Mouse (Mus musculus) kidney, postnatal 36 days (tissue): ENCODE results near the gene Btg4.

Source experiments
- DNase-seq, 2 experiments: peaks; one replicate each; pipeline ENCODE4 v3.0.0; 2021 to 2022; ENCODE audit warnings: mixed read lengths in 2 of 2

Btg4 gene

DNA sequence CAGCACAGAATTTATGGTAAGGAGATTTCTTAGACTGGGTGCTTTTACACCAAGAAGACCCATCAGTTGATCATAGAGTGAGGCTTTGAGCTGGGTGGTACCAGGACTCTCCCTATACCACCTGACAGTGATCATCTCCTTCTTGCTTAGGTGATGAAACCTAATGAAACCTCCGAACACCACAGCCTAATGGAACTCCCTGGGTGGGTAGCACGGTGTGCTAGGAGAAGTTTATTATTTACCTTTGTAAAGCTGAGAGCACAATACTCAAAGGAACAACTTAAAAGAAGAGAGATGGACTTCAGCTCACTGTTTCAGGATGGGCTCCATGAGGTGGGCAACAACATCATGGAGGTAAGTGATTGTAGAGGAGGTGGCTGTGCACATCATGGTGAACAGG lies at the start of gene Btg4:
Gene Btg4, plus strand, starts transcription at position 301 of the 400 bp plus-strand sequence.
- no peak for DNase-seq

DNA sequence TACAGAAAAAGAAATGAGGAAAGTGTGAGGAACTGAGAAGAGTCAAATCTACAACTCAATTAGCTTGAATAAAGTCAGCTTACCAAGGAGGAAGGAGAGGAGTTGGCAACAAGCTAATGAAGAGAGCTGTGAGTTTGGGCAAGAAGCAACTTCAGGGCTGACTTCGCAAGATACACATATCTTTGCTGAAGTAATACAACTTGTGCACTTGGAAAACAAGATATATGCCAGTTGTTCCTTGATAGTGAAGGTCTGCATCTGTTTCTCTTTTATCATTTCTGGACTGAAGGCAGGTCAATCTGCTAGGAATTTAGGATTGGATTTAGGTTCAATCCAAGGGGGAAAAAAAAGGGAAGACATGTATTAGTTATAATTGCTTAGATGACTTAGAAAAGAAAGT lies 47.1 kb upstream of the Btg4 start:
- no peak for DNase-seq

DNA sequence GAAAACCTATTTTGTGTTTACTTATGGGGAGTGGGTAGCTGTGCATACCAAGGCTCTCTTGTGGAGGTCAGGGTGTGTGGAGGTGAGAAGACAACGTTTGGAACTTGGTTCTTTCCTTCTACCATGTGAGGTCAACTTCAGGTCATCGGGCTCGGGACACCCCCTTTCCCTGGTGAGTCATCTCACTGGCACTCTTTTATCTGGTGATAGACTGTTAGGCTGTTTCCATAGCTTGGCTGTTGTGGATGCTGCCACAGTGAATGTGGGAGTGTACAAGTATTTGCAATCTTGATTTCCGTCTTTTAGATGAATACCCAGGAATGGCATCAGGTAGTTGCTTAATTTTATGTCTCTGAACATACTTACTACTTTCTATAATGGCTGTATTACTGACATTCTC lies 45.0 kb upstream of the Btg4 start:
- DNase-seq: no peak

DNA sequence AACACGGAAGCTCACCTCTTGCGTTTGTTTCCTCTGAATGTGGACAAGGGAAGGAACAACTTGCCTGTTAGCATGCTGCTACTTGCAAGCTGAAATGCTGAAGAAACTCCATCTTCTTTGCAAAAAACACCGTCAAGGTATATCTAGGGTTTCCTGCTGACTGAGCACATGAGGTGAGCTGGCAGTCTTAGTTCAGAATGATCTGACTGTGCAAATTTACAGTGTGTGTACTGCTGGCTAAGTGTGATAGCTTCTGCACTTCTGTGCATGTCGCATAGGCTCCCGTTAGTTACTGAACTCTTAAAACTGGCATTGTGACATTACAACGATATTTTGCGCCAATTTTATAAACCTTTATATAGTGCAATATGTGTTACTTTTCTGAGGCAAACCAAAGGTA lies 41.0 kb upstream of the Btg4 start:
- no peak for DNase-seq

DNA sequence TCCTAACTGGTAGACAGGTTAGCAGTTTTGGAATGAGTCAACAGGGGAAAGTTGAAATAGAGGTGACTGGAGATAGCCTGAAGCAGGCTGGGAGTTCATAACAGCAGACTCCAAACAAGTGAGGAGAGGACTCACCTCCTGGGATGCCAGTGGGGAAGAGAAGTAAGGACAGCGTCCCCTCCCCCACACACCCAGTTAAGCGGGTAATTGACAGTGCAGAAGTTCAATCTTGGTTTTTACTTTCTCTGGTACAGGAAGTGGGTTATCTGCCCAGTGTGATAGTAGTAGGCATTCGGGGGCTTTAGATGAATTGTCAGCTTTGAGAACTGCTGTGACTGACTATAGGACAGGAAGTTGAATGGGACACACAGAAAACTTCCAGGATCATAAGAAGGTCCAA lies 40.4 kb upstream of the Btg4 start:
- DNase-seq: no peak

DNA sequence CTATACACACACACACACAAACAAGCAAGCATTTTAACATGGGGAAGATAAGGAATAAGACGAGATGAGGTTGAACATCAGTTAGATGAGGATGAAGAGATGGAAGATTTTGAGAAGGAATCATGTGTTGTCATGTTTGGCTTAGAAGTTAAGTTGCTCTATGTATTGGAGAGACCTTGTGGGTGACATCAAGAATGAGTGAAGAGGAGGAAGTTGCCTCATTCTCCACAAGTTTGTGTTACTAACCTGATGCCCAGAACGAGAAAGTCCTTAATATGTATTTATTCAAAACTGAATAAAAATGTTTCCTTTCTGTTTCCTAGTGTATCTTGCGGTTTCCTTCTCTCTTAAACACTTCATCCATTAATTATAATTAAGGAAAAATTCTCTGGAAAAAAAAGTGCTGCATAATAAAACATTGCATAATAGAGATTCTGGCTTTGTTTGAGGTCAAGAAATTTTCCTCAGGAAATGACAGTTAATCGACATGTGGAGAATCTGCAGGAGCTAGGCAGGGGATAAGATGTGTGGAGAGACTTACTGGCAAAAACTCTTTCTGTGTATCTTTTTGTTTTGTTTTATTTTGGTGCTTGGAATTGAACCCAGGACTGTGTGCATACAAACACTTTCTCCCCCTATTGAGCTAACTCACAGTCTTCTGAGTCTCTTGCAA lies 39.4 kb upstream of the Btg4 start:
- no peak for DNase-seq

DNA sequence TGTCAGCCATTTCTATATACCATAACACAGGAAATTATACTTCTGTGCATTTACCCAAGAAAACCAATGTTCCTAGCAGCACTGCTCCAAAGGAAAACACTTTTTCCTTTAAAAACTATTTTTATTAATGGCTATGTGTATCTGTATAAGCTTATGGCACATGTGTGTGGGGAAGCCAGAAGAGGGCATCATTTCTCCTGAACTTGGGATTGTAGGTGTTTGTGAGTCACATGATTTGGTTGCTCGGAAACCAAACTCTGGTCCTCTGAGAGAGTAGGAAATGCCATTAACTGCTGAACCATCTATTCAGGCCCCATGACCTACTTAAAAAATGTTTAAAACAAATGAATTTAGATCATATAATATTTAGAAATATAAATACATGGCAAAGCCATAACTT lies 33.7 kb upstream of the Btg4 start:
- no peak for DNase-seq

DNA sequence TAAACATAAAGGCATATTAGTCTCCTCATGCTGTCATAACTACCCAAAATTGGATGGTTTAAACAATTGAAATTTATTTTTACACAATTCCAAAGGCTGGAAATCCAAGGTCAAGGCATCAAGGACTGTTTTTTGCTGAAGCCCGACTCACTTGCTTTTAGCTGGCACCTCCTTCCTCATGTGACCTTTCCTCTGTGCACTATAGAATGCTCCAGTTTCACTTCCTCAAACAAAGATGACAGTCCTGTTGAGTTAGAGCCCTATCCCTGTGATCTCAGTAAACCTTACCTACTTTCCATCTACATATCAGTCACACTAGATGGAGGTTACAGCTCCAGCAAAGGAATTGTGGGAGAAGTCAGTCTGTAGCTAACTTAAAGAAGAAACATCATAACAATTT lies 30.6 kb upstream of the Btg4 start:
- DNase-seq: no peak

DNA sequence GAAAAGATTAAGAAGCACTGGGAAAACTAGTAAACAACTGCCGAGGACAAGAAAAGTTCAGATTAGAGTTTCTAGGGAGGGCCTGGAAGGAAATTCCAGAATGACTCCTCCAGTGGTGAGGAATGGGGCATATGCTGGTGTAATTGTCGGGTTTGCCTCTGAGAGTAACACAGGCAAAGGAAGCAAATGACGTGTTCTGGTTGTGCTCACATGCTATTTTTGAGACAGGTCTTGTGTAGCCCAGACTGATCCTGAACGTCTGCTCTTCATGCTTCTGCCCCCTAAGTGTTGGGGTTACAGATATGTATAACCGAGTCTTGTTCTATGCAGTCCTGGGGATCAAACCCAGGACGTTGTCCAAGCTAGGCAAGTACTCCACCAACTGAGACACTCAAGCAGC lies 29.1 kb upstream of the Btg4 start:
- DNase-seq: no peak

DNA sequence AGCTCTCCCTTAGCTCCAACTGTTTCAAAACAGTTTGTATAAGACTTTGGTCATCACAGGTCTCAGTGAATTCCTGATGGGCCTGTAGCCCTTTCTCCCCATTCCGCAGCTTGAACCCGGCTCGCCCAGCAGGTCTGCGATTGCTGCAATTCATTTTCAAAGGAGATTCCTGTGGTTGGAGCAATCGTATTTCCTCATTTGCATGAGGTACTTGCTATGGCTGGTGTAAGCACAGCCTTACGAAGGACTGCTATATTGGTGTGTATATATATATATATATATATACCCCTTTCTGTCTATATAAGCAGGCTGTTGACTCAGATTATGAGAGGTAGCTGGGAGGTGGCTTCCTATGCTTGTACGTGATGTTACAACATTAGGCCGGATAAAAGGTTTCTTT lies 28.4 kb upstream of the Btg4 start:
- no peak for DNase-seq

DNA sequence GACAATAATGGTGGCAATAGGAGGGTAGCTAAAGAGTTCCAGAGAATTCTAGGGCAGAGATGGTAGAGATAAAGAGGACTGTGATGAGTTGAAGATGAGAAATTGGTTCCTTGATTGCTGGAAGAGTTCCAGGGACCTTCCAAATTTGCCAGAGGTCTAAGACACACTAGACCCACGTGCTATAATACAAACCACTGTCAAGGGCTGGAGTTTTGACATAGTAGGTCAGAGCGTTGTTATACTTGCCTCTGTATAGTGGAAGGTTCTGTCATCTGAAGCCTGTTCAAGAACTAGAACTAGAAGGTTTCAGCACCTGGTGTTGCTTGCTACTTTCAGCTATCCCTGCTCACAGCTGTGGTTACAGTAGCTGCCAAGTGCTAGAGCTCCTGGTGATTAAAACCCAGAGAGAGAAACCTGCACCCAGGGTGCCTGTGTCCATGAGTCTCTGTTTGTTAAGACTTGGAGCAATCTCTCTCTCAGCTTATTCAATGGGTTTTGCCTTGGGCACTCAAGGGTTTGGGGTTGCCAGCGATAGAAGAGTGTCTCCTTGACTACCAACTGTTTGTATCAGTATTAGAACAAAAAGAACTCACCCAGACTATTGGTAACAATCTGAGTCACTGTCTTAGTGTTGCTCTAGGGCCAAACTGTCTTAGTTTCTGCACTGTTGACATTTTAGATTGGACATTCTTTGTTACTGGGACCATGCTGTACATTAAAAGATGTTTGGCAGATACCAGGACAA lies 27.7 kb upstream of the Btg4 start:
- DNase-seq: no peak

DNA sequence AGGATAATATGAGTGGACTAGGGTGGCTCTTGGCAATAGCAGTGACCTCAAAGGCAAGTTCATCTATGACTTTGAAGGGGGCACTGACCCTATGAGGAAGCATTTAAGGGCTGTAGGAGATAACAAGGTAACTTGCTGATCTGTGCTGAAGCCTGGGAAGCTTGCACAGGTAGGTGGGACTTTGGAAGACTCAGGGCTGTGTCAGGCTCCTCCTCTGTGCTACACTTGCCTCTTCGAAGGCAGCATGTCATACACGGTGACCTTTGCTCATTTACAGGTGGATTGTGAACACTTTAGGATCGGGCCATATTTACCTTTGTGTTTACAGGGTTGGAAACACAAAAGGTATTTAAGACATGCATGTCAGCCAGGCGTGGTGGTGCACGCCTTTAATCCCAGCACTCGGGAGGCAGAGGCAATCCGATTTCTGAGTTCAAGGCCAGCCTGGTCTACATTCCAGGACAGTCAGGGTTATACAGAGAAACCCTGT lies 19.2 kb upstream of the Btg4 start:
- DNase-seq: no peak

DNA sequence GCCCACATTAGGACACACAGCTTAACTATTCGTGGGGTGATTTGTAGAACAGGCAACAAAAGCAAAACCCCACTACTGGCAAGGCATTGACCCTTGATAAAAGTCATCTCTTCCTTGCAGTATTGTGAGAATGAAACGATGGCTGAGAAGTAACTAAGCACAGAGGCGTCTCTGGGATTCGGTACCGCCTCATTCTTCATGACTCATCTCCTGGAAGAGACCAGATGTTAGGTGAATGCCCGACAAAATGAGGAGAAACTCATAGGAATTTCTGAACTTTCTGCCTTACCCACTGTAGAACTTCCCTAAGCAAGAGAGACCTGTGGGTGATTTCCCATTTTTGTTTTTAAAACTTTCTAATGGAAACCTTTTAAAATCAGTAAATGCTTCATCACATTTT lies 18.6 kb upstream of the Btg4 start:
- no peak for DNase-seq

DNA sequence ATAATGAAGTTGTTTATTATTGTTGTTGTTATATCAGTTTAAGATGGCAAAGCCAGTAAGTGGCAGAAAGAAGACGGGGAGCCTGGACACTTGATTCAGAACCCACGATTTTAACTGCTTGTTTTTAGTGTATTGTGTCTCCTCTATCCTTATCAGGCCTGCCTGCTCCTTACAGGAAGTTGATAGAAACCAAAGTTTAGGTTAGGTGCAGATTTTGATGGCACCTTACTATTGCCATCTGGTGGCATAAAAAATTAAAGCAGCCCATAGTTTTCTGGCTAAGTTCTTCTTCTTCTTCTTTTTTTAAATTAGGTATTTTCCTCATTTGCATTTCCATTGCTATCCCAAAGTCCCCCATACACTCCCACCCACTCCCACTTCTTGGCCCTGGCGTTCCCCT lies 8.5 kb upstream of the Btg4 start:
- DNase-seq: peak in 1 of 2 experiments; percentile 8

DNA sequence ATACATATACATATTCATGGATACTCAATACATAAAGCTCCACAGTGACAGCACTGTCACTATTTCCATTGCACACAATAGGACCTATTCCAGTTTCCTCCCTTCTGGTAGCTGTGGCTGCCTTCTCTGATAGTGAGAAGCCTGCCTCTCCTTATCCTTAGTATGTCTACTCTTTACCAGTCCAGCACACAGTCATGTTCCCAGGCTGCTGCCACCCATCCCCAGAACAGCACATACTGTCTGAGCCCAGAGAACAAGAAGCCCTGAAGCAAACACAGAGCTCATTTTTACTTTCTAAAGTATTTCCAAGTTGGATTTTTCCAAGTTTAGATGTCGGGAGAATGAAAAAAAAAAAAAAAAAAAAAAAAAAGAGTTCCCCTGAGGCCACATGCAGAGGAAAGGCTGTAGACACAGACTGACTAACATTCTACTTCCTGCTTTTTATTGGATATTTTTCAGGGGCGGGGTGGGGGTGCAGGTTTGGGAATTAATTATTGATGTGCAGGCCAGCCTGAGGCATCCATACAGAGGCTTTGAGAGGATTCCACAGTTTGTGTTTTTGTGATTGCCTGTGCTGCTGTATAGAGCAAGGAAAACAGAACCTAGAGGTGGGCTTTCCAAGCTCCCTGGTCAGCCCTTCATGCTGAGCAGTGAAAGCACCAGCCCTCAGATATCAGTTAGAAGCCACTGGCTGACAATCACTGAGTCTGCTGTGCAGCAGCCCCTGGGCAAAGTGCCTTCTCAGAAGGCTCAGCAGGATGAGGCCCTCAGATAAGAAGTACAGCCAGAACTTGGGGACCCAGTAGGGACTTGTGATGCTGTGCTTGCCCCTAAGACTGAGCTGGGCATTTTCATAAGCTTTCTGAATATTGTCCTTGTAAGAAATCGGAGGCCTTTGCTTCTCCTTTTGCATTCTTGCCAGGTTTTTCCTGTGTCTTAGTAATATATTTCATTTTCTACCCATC lies 4.1 kb upstream of the Btg4 start:
- peak; percentile 16 to 26 for DNase-seq

DNA sequence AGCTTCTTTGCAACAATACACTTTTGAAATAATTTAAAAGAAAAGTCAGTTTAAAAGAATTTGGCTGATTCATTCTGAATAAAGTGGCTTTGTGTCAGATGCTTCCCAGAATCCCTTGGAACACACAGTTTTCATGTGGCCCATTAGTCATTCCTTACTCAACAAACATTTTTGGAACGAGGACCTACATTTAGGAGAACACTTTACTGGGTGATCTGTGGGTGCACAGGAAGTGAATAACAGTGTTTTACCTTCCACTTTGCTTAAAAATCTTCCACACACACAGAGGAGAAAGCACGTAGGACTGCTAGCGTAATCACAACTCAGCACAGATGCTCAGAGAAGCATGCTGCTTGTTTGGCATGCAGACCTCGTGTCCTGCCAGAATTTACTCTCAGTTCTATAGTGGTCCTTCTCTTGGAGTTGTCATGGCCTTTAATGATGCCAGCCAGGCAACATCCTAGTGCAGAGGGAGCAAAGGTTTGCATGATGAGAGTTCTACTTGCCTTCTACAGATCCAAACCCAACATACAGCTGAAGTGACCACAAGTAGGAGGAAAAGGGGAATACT lies 1.7 kb upstream of the Btg4 start:
- DNase-seq: no peak

DNA sequence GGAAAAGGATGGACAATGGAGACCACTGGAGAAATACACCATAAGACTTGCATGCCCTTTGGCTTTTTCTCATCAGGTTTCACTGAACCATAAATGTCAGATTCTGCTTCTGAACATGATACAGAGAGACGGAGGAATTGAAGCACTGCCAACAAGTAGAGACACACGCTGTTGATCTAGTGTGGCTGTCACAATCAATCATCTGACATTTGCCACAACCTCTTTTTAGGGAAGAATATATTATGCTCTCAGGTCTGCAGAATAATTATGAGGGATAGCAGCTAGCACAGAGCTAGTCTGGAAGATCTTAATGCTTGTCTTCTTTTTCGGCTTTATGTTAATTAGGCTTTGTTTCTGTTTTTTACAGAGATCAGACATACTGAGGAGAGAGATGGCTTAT lies 7.5 kb downstream of the Btg4 start:
- DNase-seq: no peak

DNA sequence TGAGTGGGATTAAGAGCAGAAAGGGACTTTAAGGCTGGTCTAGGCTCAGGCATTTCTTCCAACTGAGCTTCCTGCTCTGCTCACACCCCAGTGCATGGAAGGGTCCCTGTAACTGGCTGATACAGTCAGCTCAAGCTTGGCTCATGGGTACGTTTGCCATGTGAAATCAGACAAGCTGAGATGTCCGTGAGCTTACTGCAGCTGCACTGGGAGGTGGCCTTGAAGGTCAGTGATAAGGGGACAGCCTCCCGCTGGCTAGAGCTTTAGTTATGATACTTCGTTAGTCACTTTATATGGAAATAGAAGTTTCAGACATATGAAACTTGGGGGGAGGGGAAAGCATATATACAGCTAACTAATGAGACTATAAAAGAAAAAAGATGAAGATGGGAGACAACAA lies 10.1 kb downstream of the Btg4 start:
- DNase-seq: no peak

DNA sequence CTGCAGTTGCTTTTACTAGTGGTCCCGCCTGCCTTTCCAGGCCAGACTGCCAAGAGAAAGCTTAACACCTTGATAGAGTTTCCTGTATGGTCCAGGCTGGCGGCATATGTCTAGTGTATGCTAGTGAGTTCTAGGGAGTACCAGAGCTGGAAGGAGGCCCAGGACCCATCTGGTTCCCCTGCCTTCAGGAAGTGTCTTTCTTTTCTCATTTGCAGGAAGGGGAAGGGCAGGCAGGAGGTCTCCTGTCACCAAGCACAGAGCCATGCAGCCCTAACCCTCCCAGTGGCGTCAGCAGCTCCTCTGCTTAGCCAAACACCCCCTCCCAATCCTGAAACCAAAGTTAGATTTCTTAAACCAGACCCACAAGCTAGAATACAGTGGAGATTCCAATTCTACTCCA lies 15.1 kb downstream of the Btg4 start:
- peak; percentile 48 to 53 for DNase-seq

DNA sequence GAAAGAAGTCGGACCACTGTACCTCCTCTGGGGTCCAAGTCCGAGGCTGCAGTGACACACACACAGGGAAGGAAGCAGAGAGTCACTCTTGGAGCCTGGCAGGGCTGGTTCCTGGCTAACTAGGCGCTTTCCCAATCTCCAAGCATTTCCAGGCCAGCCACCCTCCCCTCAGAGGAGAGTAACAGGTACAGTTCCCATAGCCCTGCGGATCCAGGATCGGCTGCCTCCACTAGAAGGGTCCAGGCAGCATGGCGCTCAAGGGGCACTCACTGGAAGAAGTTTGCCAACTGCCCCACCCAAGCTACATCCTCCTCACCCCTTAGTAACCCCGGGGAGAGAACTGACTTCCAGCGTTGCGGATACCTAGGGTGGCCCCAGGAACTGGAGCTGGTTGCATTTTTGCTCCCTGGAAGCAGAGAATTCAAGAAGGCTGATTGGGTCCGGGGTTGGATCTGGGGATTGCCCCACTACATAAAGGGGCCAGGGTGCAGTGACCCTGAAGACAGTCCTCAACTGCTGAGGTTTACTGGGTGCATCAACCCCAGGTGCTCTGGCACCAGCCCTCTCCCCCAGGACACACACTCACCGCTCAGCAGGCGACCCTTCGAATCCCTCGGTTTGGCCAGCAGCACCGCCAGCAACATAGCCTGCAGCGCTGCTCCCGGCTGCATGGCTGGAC lies 15.7 kb downstream of the Btg4 start:
- peak; percentile 9 to 21 for DNase-seq

DNA sequence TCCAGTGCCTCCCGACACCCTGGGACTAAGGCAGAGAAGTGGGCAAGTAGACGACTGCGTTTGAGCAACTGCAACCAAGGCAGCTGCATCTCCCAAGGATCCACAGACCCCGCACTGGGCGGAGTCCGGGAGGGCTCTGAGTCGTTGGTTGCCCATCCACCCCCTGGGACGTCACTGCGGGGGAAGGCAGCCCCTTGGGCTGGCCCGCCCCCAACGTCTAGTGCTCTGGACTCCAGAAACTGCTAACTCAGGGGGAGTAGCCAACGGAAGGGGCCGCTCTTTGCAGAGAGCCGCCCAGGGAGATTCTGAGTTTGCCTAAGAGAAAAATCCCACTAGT lies 16.2 kb downstream of the Btg4 start, which contains the start of gene Layn:
Gene Layn, minus strand, starts transcription at position 116 of the 337 bp plus-strand sequence.
- peak; percentile 87 to 89 for DNase-seq

DNA sequence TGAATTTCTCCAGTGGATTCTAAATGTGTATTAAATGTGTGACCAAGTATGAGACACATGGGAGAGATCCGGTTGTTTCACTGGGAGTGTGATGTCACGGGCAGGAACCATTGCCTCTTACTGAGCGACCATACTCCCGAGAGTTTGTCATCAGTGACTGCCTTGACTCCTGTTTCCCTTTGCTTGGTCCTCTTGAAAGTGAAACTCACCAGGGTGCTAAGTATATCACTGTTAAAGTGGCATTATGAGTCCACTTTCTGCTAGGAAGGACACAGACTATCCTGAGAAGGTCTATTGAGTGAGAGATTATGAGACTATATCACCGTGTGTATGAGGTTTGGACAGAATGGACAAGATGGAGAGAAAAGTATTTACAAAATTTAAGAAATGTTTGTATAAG lies 20.9 kb downstream of the Btg4 start:
- no peak for DNase-seq
